Mouse (Mus musculus) ES-Bruce4 (cell line): ENCODE measurements around the gene Ctsa. TPM values are rescaled to one million over a fixed set of nuclear protein-coding genes. Genes with fewer than 3 reads are reported as not detected.

Source experiments
- H3K27ac ChIP-seq: 2 replicates; pipeline ENCODE4 v1.5.1; 2012; ENCODE audit warnings: low read length, inconsistent platforms; ENCODE audit not compliant: insufficient read depth
- H3K27me3 ChIP-seq: 2 replicates; pipeline ENCODE4 v1.6.1; 2012; ENCODE audit warnings: mild to moderate bottlenecking, low read length, inconsistent platforms; ENCODE audit not compliant: control insufficient read depth, poor library complexity, insufficient read depth, severe bottlenecking
- H3K36me3 ChIP-seq: 2 replicates; pipeline ENCODE4 v1.6.1; 2012; ENCODE audit warnings: inconsistent platforms, mild to moderate bottlenecking, low read length, moderate library complexity; ENCODE audit not compliant: control insufficient read depth, poor library complexity, insufficient read depth, severe bottlenecking
- H3K4me1 ChIP-seq: one replicate; pipeline ENCODE4 v1.8.1; 2011; ENCODE audit warnings: low read length; ENCODE audit not compliant: control insufficient read depth, insufficient read depth
- H3K4me3 ChIP-seq: 2 replicates; pipeline ENCODE4 v1.5.1; 2011; ENCODE audit warnings: low read depth, mild to moderate bottlenecking, low read length
- H3K9ac ChIP-seq: 2 replicates; pipeline ENCODE4 v1.6.1; 2012; ENCODE audit warnings: low read depth, mild to moderate bottlenecking, inconsistent platforms; ENCODE audit not compliant: poor library complexity, severe bottlenecking
- H3K9me3 ChIP-seq: replicated peaks from 2 replicates; pipeline ENCODE4 v1.6.1; 2012; ENCODE audit warnings: mild to moderate bottlenecking, low read length, inconsistent platforms; ENCODE audit not compliant: control insufficient read depth, poor library complexity, insufficient read depth, severe bottlenecking
- CTCF ChIP-seq: IDR thresholded peaks from one replicate; pipeline ENCODE4 v1.8.1; 2011; ENCODE audit warnings: low read depth, low read length
- EP300 ChIP-seq: IDR thresholded peaks from 2 replicates; pipeline ENCODE4 v1.6.1; 2011; ENCODE audit warnings: low read depth, low read length; ENCODE audit not compliant: insufficient read depth
- POLR2A ChIP-seq: IDR thresholded peaks from one replicate; pipeline ENCODE4 v1.8.1; 2011; ENCODE audit warnings: low read length; ENCODE audit not compliant: insufficient read depth
- polyA plus RNA-seq: library from polyadenylated mRNA; stranded (reverse); fragments of >200 nt; gene quantifications from 2 replicates; pipeline ENCODE4 v1.2.4, GENCODE M21; 2011; ENCODE audit warnings: low read depth; ENCODE audit not compliant: missing spikeins, insufficient read depth, insufficient read length

The Ctsa gene
- polyA plus RNA-seq, 1 experiment, result 75.3 TPM

DNA sequence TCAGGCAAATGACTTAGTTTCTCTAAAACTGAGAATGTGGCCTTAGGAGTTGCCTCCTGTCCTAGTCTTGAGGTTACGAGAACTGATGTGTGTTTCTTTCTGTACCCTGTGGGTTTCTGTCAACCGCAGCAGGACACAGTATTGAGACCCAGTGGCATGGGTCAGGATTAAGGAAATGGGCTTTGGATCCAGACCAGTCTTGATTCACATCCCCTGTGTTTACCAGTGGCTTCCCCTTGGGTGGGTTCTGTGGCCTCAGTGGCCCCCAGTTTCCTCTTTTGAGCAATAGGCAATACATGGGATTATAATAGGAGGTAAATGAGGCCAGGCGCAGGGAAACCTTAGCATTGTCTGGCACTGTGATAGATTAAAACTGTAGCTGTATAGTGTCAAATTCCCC lies 45.6 kb upstream of the Ctsa start:
- H3K27me3 ChIP-seq, result no peaks in the 10 kb centered on the region
- no peaks in the 10 kb centered on the region for H3K9me3 ChIP-seq
- no peak overlapping the region for H3K4me3 ChIP-seq
- TF ChIP-seq CTCF (no peak), POLR2A (no peak), EP300 (no peak)
- H3K4me1 ChIP-seq, result peaks cover 13% of the 10 kb centered on the region
- H3K27ac ChIP-seq, result no peak overlapping the region
- H3K9ac ChIP-seq, result no peak overlapping the region
- H3K36me3 ChIP-seq, result no peaks in the 10 kb centered on the region

DNA sequence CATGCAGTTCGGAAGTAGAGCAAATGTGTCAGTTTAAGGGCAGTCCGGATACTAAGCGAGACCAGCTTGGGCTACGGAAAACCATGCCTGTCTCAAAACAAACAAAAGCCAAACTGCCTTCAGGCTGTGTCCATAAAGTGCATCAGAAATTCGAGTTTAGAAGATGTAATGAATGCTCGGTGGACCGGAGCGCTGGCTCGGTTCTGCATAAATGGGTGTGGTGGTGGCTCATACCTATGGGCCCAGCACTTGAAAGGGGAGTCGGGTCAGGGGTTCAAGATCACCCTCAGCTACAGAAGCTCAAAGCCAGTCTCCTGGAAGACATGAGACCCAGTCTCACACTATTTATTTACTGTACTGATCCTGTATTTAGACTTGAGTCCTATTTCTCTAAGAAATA lies 44.9 kb upstream of the Ctsa start:
- Histone ChIP-seq H3K9ac (no peak overlapping the region), H3K4me1 (peaks cover 13% of the 10 kb centered on the region), H3K9me3 (no peaks in the 10 kb centered on the region), H3K27me3 (no peaks in the 10 kb centered on the region), H3K4me3 (no peak overlapping the region), H3K27ac (no peak overlapping the region), H3K36me3 (no peaks in the 10 kb centered on the region)
- TF ChIP-seq CTCF (no peak), EP300 (no peak), POLR2A (no peak)

DNA sequence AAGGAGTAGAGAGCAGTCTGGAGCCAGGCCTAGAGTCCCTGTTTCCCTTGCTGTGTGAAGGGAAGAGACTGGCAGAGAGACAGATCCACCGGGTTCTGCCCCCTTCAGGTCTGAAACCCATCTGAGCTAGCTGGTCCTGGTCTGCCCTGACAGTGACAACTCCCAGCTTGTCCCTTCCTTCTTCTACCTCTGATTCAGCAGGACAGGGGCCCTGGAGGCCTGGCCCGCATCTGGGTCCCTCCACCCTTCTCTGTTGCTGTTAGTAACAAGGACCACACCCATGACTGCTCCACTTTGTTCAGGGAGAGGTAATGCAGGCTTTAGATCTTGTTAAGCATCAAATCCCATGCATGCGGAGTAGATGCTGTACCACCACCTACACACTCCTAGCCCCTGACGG lies 44.3 kb upstream of the Ctsa start:
- no peak overlapping the region for H3K27ac ChIP-seq
- H3K4me3 ChIP-seq, result no peak overlapping the region
- H3K9ac ChIP-seq, result no peak overlapping the region
- H3K36me3 ChIP-seq, result no peaks in the 10 kb centered on the region
- H3K9me3 ChIP-seq, result no peaks in the 10 kb centered on the region
- TF ChIP-seq CTCF, result no peak
- TF ChIP-seq POLR2A, result no peak
- no peak for TF ChIP-seq EP300
- H3K27me3 ChIP-seq, result no peaks in the 10 kb centered on the region
- H3K4me1 ChIP-seq, result peaks cover 13% of the 10 kb centered on the region

DNA sequence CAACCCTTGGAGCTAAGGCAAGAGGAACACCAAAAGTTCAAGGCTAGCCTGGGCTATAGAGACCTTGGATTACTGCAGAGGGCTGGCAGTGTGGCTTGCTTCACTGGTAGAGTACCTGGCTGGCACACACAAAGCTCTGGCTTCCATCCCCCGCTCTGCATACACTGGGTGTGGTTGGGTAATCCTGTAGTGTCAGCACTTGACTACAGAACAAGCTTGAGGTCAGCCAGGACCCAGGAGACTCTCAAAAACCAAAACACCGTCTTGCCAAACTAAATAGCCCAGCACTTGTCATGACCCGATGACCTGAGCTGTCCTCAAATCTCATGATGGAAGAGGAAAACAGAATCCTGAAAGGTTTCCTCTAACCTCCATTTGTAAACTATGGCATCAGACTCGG lies 42.2 kb upstream of the Ctsa start:
- H3K36me3 ChIP-seq, result no peaks in the 10 kb centered on the region; the same call in 1 of the 2 replicates
- TF ChIP-seq EP300 (no peak), POLR2A (no peak), CTCF (no peak)
- no peak overlapping the region for H3K9ac ChIP-seq

DNA sequence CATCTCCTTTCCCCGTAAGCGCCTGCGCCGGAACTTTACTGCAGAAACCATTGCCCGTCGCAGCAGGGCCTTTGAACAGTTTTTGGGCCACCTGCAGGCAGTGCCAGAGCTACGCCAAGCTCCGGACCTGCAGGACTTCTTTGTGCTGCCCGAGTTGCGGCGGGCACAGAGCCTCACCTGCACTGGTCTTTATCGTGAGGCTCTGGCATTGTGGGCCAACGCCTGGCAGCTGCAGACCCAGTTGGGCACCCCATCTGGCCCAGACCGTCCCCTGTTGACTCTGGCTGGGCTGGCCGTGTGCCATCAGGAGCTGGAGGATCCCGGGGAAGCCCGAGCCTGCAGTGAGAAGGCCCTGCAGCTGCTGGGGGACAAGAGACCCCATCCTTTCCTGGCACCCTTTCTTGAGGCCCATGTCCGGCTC lies 40.8 kb upstream of the Ctsa start:
- H3K27ac ChIP-seq, result no peak overlapping the region
- H3K9ac ChIP-seq, result no peak overlapping the region
- H3K36me3 ChIP-seq, result peaks cover 5% of the 10 kb centered on the region; the same call in 1 of the 2 replicates
- peaks cover 13% of the 10 kb centered on the region for H3K4me1 ChIP-seq
- H3K27me3 ChIP-seq, result no peaks in the 10 kb centered on the region
- H3K9me3 ChIP-seq, result no peaks in the 10 kb centered on the region
- no peak for TF ChIP-seq EP300
- TF ChIP-seq CTCF, result no peak
- TF ChIP-seq POLR2A, result no peak
- no peak overlapping the region for H3K4me3 ChIP-seq

More for the DNA sequence above, 42.2 kb upstream of the Ctsa start:
- H3K27ac ChIP-seq, result no peak overlapping the region
- no peak overlapping the region for H3K4me3 ChIP-seq
- no peaks in the 10 kb centered on the region for H3K9me3 ChIP-seq
- peaks cover 13% of the 10 kb centered on the region for H3K4me1 ChIP-seq
- no peaks in the 10 kb centered on the region for H3K27me3 ChIP-seq

DNA sequence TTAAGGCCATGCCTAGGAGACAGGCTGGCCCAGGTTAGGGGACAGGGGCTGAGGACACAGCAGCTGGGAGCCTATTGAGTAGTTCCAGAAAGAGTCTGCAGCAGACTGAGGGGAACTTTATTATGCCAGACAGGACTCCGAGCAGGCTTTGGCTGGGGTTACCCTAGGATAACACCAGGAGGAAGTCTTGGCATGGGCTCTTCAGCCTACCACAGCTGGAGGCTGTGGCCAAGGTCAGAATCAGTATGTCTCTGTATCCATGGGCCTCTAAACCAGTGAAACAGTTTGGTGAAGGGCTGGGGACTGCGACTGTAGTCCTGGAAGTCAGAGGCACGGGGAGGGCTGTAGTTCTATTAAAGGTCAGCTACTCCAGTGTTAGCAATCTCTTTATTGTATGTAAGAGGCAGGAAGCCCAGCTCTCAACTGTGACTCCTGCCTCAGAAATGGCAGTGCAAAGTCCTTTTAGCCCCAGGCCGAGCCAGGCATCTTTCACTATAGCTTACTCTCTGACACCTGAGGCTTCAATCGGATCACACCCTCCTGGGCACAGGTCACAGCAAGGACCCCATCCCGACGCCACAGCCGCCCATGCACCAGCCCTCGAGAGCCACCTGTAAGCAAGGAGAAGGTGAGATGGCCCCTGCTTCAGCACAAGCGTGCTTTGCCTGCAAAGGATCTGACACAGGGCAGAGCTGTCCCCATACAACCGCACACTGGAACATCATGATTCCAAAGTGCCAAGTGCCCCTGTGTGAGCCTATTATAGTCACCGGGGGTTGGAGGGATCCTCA lies 40.1 kb upstream of the Ctsa start:
- H3K27ac ChIP-seq, result no peak overlapping the region
- H3K27me3 ChIP-seq, result no peaks in the 10 kb centered on the region
- TF ChIP-seq POLR2A, result no peak
- no peak for TF ChIP-seq CTCF
- TF ChIP-seq EP300, result no peak
- H3K36me3 ChIP-seq, result peaks cover 8% of the 10 kb centered on the region
- H3K4me1 ChIP-seq, result peaks cover 13% of the 10 kb centered on the region
- no peak overlapping the region for H3K4me3 ChIP-seq
- H3K9me3 ChIP-seq, result no peaks in the 10 kb centered on the region
- H3K9ac ChIP-seq, result no peak overlapping the region
